13 mouse cellular contexts compared by ENCODE assay signal in the genomic region with DNA sequence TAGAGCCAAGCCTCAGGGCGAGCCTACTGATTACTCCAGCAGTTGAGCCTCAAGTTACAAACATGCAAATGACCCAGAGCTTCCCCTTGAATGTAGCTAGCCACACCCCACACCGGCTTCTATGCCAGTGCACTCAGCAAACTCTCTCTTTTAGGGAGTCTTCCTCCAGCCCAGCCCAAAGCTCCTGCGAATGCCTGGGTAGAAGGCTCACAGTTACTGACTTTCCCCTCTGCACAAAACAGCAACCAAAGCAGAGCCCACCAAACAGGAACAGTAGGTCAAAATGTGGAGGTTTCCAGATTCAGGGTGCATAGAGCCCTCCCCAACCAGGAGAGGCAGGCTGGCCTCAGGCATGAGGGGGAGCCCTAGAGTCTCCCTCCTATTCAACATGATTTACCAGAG. TPM values are rescaled to one million over a fixed set of nuclear protein-coding genes. Genes with fewer than 3 reads are reported as not detected.
DNase-seq lines count a peak whose midpoint lies in the region; ATAC-seq and TF ChIP-seq lines count a peak whose summit lies in the region.
"Had no signal": no experiment of that assay in that cellular context is flagged by ENCODE, and none has a peak within 500 bp of the region (broad histone marks: within the 10 kb centered on the region; RNA-seq: fewer than 3 reads in every experiment).

No protein-coding gene starts in this region.

- TF ChIP-seq CTCF in lung, embryonic 14.5 days (IDR thresholded peaks at IDR 0.05; ENCODE audit: low read depth) = no peak
- TF ChIP-seq CTCF in lung, adult 2 months (IDR thresholded peaks at IDR 0.05; ENCODE audit: insufficient read depth, low read length) = no peak
- TF ChIP-seq CTCF in ES-Bruce4 (IDR thresholded peaks at IDR 0.05; ENCODE audit: low read depth, low read length) = no peak

- intact Hi-C loops in gastrocnemius, postnatal 14 days (cut with DNase I; ENCODE audit: low total_unique reads) = loop anchor here (10.0 kb wide), 1 partner anchor 230 kb away; no protein-coding TSS in a partner anchor
- intact Hi-C loops in left cerebral cortex, postnatal 10 days (cut with DNase I) = no loop called here

- no peak overlapping the region for H3K27ac ChIP-seq in lung, embryonic 14.5 days (ENCODE audit: low read depth)
- H3K27ac ChIP-seq in ES-Bruce4 (ENCODE audit: insufficient read depth, low read length) = peak overlapping the region; percentile 96
- H3K27ac ChIP-seq: forebrain, embryonic 12.5 days had no signal

- no peak overlapping the region for H3K4me3 ChIP-seq in lung, embryonic 14.5 days (ENCODE audit: low read depth, low read length)
- H3K4me3 ChIP-seq in lung, adult 2 months (replicated peaks; ENCODE audit: extremely low read depth, low read depth, low read length) = no peak overlapping the region
- H3K4me3 ChIP-seq in ES-Bruce4 (ENCODE audit: low read depth, low read length) = no peak overlapping the region
- H3K4me3 ChIP-seq: forebrain, embryonic 12.5 days had no signal

- H3K27me3 ChIP-seq in lung, embryonic 14.5 days (ENCODE audit: insufficient read depth, low read length) = no peaks in the 10 kb centered on the region
- H3K27me3 ChIP-seq in ES-Bruce4 (ENCODE audit: control insufficient read depth, insufficient read depth, low read length, poor library complexity, severe bottlenecking) = no peaks in the 10 kb centered on the region
- H3K27me3 ChIP-seq: forebrain, embryonic 12.5 days had no signal

- no peaks in the 10 kb centered on the region for H3K9me3 ChIP-seq in lung, embryonic 14.5 days (ENCODE audit: low read depth, low read length)
- no peaks in the 10 kb centered on the region for H3K9me3 ChIP-seq in ES-Bruce4 (replicated peaks; ENCODE audit: control insufficient read depth, insufficient read depth, low read length, poor library complexity, severe bottlenecking)
- H3K9me3 ChIP-seq: forebrain, embryonic 12.5 days had no signal

- no peaks in the 10 kb centered on the region for H3K36me3 ChIP-seq in lung, embryonic 14.5 days (ENCODE audit: insufficient read depth)
- H3K36me3 ChIP-seq in ES-Bruce4 (ENCODE audit: control insufficient read depth, insufficient read depth, low read length, poor library complexity, severe bottlenecking) = no peaks in the 10 kb centered on the region
- H3K36me3 ChIP-seq: forebrain, embryonic 12.5 days had no signal

- H3K9ac ChIP-seq in lung, embryonic 14.5 days = no peak overlapping the region
- no peak overlapping the region for H3K9ac ChIP-seq in ES-Bruce4 (ENCODE audit: low read depth, poor library complexity, severe bottlenecking)
- H3K9ac ChIP-seq: forebrain, embryonic 12.5 days had no signal

- no peak for TF ChIP-seq POLR2A in lung, adult 2 months (IDR thresholded peaks at IDR 0.05; ENCODE audit: borderline replicate concordance, extremely low read depth, low read depth, low read length)
- no peak for TF ChIP-seq POLR2A in ES-Bruce4 (IDR thresholded peaks at IDR 0.05; ENCODE audit: insufficient read depth, low read length)

- peak; percentile 64 for TF ChIP-seq EP300 in ES-Bruce4 (IDR thresholded peaks at IDR 0.05; ENCODE audit: insufficient read depth, low read depth, low read length)

- 18% methylated on average over 3 of the region's 3 CpGs for WGBS in lung, embryonic 14.5 days
- WGBS in lung, adult 2 months = 19% methylated on average over 3 of the region's 3 CpGs

- H3K4me1 ChIP-seq in lung, embryonic 14.5 days (ENCODE audit: insufficient read depth) = no peaks in the 10 kb centered on the region
- no peaks in the 10 kb centered on the region for H3K4me1 ChIP-seq in lung, adult 2 months (ENCODE audit: control insufficient read depth, insufficient read depth, low read length)
- H3K4me1 ChIP-seq in ES-Bruce4 (ENCODE audit: control insufficient read depth, insufficient read depth, low read length) = peaks cover 17% of the 10 kb centered on the region

- no peak overlapping the region for H3K4me2 ChIP-seq in lung, embryonic 14.5 days
- H3K4me2 ChIP-seq: forebrain, embryonic 12.5 days had no signal

- ATAC-seq in lung, embryonic 14.5 days (ENCODE audit: insufficient read depth) = no peak
- ATAC-seq in common myeloid progenitor, adult 5-6 weeks (replicated peaks; ENCODE audit: low read depth, poor library complexity, severe bottlenecking) = peak; percentile 90
- peak; percentile 75 for ATAC-seq in neutrophil, adult 5-6 weeks (ENCODE audit: extremely low read depth, insufficient number of reproducible peaks, low FRiP score, poor library complexity, severe bottlenecking)

- peak; percentile 30 for DNase-seq in lung, embryonic 14.5 days
- no peak for DNase-seq in lung, adult 2 months
- no peak for DNase-seq in gastrocnemius, postnatal 14 days
- DNase-seq in cerebellum, adult 9-11 months = no peak
- no peak for DNase-seq in left cerebral cortex, postnatal 10 days (ENCODE audit: extremely low spot score in 1 of 2, low spot score in 2 of 2)
- DNase-seq: heart, adult 18-20 months; heart, postnatal 4 days; kidney, adult 9 months had no signal

RNA-seq across cellular contexts. Expression of a gene that starts 12.0 kb away (rescaled TPM):
- 0.78 and 0.86 TPM in 2 replicates for polyA plus RNA-seq in lung, embryonic 14.5 days (2014; fragmentation: Nextera tagmentation; extraction: Ambion mirVana)
- 6.9 and 11.7 TPM in 2 replicates for polyA plus RNA-seq in lung, adult 2 months (2012; rRNA removed)
- polyA plus RNA-seq in ES-Bruce4 (2011; ENCODE audit: insufficient read depth, insufficient read length, low read depth, missing spikeins) = 11.3 and 11.5 TPM in 2 replicates
- total RNA-seq in common myeloid progenitor, adult 5-6 weeks (2017) = not detected in 2 replicates
- 1.4 TPM in 2 replicates for total RNA-seq in neutrophil, adult 5-6 weeks (2017)
- total RNA-seq in gastrocnemius, postnatal 14 days (2021) = 10 to 100 TPM; 10.0 to 12.5 TPM
- 10 to 100 TPM; 12.1 to 14.2 TPM for total RNA-seq in left cerebral cortex, postnatal 10 days (2021)

RNA-seq across cellular contexts. Expression of a gene that starts 21.4 kb away (rescaled TPM):
- 5.9 and 6.9 TPM in 2 replicates for polyA plus RNA-seq in lung, embryonic 14.5 days (2014; fragmentation: Nextera tagmentation; extraction: Ambion mirVana)
- 51.1 and 54.3 TPM in 2 replicates for polyA plus RNA-seq in lung, adult 2 months (2012; rRNA removed)
- polyA plus RNA-seq in ES-Bruce4 (2011; ENCODE audit: insufficient read depth, insufficient read length, low read depth, missing spikeins) = 13.4 and 14.6 TPM in 2 replicates
- 9.4 and 10.7 TPM in 2 replicates for total RNA-seq in common myeloid progenitor, adult 5-6 weeks (2017)
- 19.5 and 19.6 TPM in 2 replicates for total RNA-seq in neutrophil, adult 5-6 weeks (2017)
- 1 to 10 TPM; 2.5 to 2.7 TPM for total RNA-seq in gastrocnemius, postnatal 14 days (2021)
- total RNA-seq in left cerebral cortex, postnatal 10 days (2021) = 1 to 10 TPM; 6.7 to 7.5 TPM

RNA-seq across cellular contexts. Expression of a gene that starts 57.5 kb away (rescaled TPM):
- 0.26 and 0.64 TPM in 2 replicates for polyA plus RNA-seq in lung, embryonic 14.5 days (2014; fragmentation: Nextera tagmentation; extraction: Ambion mirVana)
- 0.63 and 1.1 TPM in 2 replicates for polyA plus RNA-seq in lung, adult 2 months (2012; rRNA removed)
- polyA plus RNA-seq in ES-Bruce4 (2011; ENCODE audit: insufficient read depth, insufficient read length, low read depth, missing spikeins) = 3.5 and 4.4 TPM in 2 replicates
- 35.5 and 37.7 TPM in 2 replicates for total RNA-seq in common myeloid progenitor, adult 5-6 weeks (2017)
- 4.3 and 4.8 TPM in 2 replicates for total RNA-seq in neutrophil, adult 5-6 weeks (2017)
- total RNA-seq in gastrocnemius, postnatal 14 days (2021) = not detected
- total RNA-seq in left cerebral cortex, postnatal 10 days (2021) = not detected
- polyA plus RNA-seq: cortical plate, adult 2 months had no signal
